Mouse (Mus musculus): Measurements from ENCODE around the gene Zfp712. TPM values are rescaled to one million over a fixed set of nuclear protein-coding genes. Genes with fewer than 3 reads are reported as not detected.
A peak's percentile ranks its signal among the peaks of the same experiment; 100 is the strongest.

Gene Zfp712
- total RNA-seq (2015; ENCODE audit: low replicate concordance) (0.42 and 3.3 TPM in 2 replicates), total RNA-seq (2017; ENCODE audit: low replicate concordance) (1.0 and 2.1 TPM in 2 replicates)

- ATAC-seq (replicated peaks; ENCODE audit: low FRiP score, poor library complexity, severe bottlenecking) = peak; percentile 100
Measured at GRCm38 (mm10) chr13:67060786-67061358, at the start of gene Zfp712. Gene Zfp712, minus strand, starts transcription at chr13:67061170.

- ATAC-seq (replicated peaks; ENCODE audit: low FRiP score, poor library complexity, severe bottlenecking) = peak; percentile 66
Measured at GRCm38 (mm10) chr13:67108821-67109206, 47.8 kb upstream of the Zfp712 start.

GRCm38 (mm10) chr13:67108194-67108820 lies 47.3 kb upstream of the Zfp712 start, which contains the start of gene Gm28557:
Gene Gm28557, minus strand, starts transcription at chr13:67108604.
- ATAC-seq (replicated peaks; ENCODE audit: low FRiP score, poor library complexity, severe bottlenecking) = peak; percentile 99

- peak; percentile 12 for ATAC-seq (replicated peaks; ENCODE audit: low FRiP score, poor library complexity, severe bottlenecking)
Measured at GRCm38 (mm10) chr13:67107681-67108080, 46.7 kb upstream of the Zfp712 start.

- no peak for ATAC-seq (replicated peaks; ENCODE audit: low FRiP score, poor library complexity, severe bottlenecking)
Measured at GRCm38 (mm10) chr13:67097876-67098275, 36.9 kb upstream of the Zfp712 start, which contains the start of gene Zfp708. Gene Zfp708, minus strand, starts transcription at chr13:67097976.

GRCm38 (mm10) chr13:67090154-67090553 lies 29.2 kb upstream of the Zfp712 start:
- no peak for ATAC-seq (replicated peaks; ENCODE audit: low FRiP score, poor library complexity, severe bottlenecking)

DNA sequence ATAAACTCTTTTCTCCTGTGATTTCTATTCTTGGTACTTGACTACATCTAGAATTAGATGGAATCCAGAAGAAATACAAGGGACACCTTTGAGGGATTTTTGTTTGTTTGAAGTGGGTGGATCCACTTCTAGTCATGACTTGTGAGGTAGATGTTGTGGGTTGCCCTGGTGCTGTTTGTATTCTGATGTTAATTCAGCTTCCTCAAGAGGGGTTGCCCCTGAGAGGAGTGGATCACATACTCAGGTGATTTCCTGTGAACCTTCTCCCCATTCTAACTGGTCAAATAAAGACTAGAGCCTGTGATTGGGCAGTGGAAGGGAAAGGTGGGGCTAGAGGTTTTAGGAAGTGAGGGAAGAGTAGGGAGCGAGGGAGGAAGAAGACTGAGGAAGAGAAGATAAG lies 21.0 kb upstream of the Zfp712 start:
- ATAC-seq (replicated peaks; ENCODE audit: low FRiP score, poor library complexity, severe bottlenecking) = no peak

DNA sequence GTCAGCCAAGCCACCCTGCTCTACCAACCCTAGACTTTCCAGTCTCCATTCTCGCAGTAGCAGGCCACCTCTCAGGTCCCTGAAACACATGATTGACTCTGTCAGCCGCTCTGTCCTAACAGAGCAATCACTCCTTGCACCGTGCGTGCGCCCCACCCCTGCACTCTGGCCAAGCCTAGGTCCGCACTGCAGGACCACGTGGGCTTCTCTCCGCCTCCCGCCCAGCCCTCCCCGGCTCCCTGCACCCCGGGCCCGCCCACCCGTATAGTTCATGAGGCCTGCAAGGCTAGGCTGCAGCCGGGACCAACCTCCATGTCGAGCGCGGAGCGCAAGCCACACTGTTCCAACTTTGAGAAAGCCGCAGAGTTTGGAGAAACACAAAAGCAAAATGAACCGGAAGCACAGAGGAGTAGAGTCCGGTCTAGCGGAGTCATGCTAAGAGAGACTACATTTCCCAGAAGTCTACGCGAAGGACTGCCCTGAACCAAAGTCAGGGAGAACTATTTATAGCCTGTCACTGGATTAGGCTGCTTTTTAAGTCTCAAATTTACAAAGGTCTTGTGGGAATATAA lies 20.3 kb upstream of the Zfp712 start:
- peak; percentile 97 for ATAC-seq (replicated peaks; ENCODE audit: low FRiP score, poor library complexity, severe bottlenecking)

GRCm38 (mm10) chr13:67077244-67077643 lies 16.3 kb upstream of the Zfp712 start:
- ATAC-seq (replicated peaks; ENCODE audit: low FRiP score, poor library complexity, severe bottlenecking) = no peak

DNA sequence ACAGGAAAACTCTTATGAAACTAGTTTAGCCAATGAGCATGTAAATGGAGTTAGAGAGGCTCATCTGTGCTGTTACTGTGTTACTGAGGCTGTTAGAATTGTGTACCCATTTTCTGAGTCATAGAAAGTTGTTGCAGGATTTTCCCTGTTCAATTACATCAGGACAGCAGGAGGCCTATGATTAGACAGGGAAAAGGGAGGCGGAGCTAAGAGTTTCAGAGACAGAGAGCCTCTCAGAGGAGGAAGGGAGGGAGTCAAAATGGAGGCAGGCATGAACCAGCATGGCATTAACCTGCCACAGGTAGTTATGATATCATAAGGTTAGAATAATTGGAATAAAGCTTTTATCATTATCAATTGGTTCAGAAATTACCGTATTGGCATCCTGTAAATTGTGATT lies 11.8 kb upstream of the Zfp712 start:
- no peak for ATAC-seq (replicated peaks; ENCODE audit: low FRiP score, poor library complexity, severe bottlenecking)

GRCm38 (mm10) chr13:67065386-67065785 lies 4.4 kb upstream of the Zfp712 start:
- ATAC-seq (replicated peaks; ENCODE audit: low FRiP score, poor library complexity, severe bottlenecking) = no peak

DNA sequence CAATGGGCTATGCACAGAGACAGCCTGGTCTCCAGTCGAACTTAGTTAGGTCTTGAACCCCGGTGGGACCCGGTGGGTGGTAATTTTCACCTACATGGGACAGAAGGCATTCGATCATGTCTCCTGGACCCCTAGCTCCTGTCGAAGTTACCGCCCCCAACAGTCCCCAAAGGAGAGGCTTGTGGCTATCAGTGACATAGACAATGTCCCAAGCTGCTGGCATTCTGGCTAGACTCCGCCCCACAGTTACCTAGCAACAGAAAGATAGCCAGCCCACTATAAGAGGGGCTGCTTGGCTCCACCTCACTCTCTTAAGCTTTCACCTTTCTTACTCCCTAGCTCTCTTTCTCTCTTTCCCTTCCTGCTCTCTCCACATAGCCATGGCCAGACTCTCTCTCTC lies 1.5 kb upstream of the Zfp712 start:
- no peak for ATAC-seq (replicated peaks; ENCODE audit: low FRiP score, poor library complexity, severe bottlenecking)

GRCm38 (mm10) chr13:67060161-67060785 lies 697 bp downstream of the Zfp712 start:
- peak; percentile 14 for ATAC-seq (replicated peaks; ENCODE audit: low FRiP score, poor library complexity, severe bottlenecking)

Other genes with a start within 250 kb of the Zfp712 start
- gene Gm10767, start 156.3 kb downstream of the Zfp712 start, total RNA-seq (2015; ENCODE audit: low replicate concordance) = 0.38 TPM in 1 of 2 replicates, not detected in the other
- 0.68 TPM in 1 of 2 replicates, not detected in the other for gene Gm10767, start 156.3 kb downstream of the Zfp712 start, total RNA-seq (2017; ENCODE audit: low replicate concordance)
- not detected in 2 replicates for gene Zfp708, start 36.8 kb upstream of the Zfp712 start, total RNA-seq (2015; ENCODE audit: low replicate concordance)
- gene Zfp708, start 36.8 kb upstream of the Zfp712 start, total RNA-seq (2017; ENCODE audit: low replicate concordance) = not detected in 2 replicates
- 3.1 TPM in 1 of 2 replicates, not detected in the other for gene Gm28557, start 47.4 kb upstream of the Zfp712 start, total RNA-seq (2015; ENCODE audit: low replicate concordance)
- gene Gm28557, start 47.4 kb upstream of the Zfp712 start, total RNA-seq (2017; ENCODE audit: low replicate concordance) = 0.98 TPM in 1 of 2 replicates, not detected in the other
- 0.42 and 0.96 TPM in 2 replicates for gene Rslcan18, start 55.1 kb upstream of the Zfp712 start, total RNA-seq (2015; ENCODE audit: low replicate concordance)
- 0.51 TPM in 1 of 2 replicates, not detected in the other for gene Rslcan18, start 55.1 kb upstream of the Zfp712 start, total RNA-seq (2017; ENCODE audit: low replicate concordance)
- 3.8 and 6.0 TPM in 2 replicates for gene Zfp759, start 60.5 kb upstream of the Zfp712 start, total RNA-seq (2015; ENCODE audit: low replicate concordance)
- 0.68 and 1.5 TPM in 2 replicates for gene Zfp759, start 60.5 kb upstream of the Zfp712 start, total RNA-seq (2017; ENCODE audit: low replicate concordance)
- 2.3 TPM in 1 of 2 replicates, not detected in the other for gene Rsl1, start 112.0 kb upstream of the Zfp712 start, total RNA-seq (2015; ENCODE audit: low replicate concordance)
- gene Rsl1, start 112.0 kb upstream of the Zfp712 start, total RNA-seq (2017; ENCODE audit: low replicate concordance) = 0.60 TPM in 1 of 2 replicates, not detected in the other
- gene Zfp455, start 133.3 kb upstream of the Zfp712 start, total RNA-seq (2015; ENCODE audit: low replicate concordance) = 1.5 and 3.1 TPM in 2 replicates
- 1.4 TPM in 1 of 2 replicates, not detected in the other for gene Zfp455, start 133.3 kb upstream of the Zfp712 start, total RNA-seq (2017; ENCODE audit: low replicate concordance)
- 3.3 TPM in 1 of 2 replicates, not detected in the other for gene Zfp458, start 217.3 kb upstream of the Zfp712 start, total RNA-seq (2015; ENCODE audit: low replicate concordance)
- 2.7 TPM in 1 of 2 replicates, not detected in the other for gene Zfp458, start 217.3 kb upstream of the Zfp712 start, total RNA-seq (2017; ENCODE audit: low replicate concordance)
- gene Zfp457, start 245.3 kb upstream of the Zfp712 start, total RNA-seq (2015; ENCODE audit: low replicate concordance) = not detected in 2 replicates
- gene Zfp457, start 245.3 kb upstream of the Zfp712 start, total RNA-seq (2017; ENCODE audit: low replicate concordance) = 0.56 TPM in 1 of 2 replicates, not detected in the other

All from erythroblast, adult 5-6 weeks (primary cell).